Mouse (Mus musculus): ENCODE measurements around the gene Epha8. TPM values are rescaled to one million over a fixed set of nuclear protein-coding genes. Genes with fewer than 3 reads are reported as not detected.

The Epha8 gene
- polyA plus RNA-seq, 1 experiment from 2014 or later = 0.45 TPM

DNA sequence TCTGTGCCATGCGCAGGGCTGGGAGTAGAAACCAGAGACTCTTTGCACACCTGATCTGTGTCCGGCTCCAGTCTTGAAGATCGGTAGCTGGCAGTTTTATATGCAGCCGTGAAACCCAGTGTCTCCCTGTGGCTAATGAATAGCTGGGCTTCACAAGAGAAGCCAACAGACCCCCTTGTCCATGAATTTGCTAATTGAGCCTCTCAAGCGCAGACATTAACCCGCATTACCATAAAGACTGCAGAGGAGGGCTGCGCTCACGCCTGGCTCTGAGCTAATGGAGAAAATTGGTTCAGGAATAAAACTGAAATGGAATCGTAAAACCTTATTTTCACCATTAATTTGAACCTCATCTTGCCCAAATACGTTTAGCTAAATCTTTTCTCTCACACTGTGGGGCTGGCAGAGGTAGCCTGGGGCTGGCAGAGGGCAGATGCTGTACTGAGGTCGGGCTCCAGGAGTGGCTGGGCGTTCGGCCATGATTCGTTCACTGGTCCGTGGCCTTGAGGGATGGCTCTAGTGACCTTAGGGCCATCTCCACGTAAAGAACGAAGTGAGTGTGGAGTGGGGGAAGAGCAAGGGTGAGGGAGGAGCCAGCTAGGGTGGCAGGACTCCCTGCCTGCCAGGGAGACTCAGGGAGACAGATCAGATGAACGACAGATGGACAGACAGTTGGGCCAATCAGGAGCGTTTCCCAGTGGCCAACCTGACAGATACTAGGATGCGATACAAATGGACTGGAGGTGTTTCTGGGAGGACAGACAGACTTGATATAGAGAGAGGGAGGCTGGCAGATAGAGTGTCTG is 40.1 kb downstream of the Epha8 start:
- no peak for DNase-seq (ENCODE audit: low spot score)
- Histone ChIP-seq H3K4me3 (no peak overlapping the region), H3K9me3 (no peaks in the 10 kb centered on the region), H3K4me1 (peaks cover 11% of the 10 kb centered on the region; the same call in 1 of the 2 replicates), H3K27ac (no peak overlapping the region), H3K36me3 (no peaks in the 10 kb centered on the region), H3K27me3 (ENCODE audit: insufficient read depth, poor library complexity, severe bottlenecking) (peaks cover 86% of the 10 kb centered on the region)
- 71% methylated on average over 20 of the region's 20 CpGs for WGBS

DNA sequence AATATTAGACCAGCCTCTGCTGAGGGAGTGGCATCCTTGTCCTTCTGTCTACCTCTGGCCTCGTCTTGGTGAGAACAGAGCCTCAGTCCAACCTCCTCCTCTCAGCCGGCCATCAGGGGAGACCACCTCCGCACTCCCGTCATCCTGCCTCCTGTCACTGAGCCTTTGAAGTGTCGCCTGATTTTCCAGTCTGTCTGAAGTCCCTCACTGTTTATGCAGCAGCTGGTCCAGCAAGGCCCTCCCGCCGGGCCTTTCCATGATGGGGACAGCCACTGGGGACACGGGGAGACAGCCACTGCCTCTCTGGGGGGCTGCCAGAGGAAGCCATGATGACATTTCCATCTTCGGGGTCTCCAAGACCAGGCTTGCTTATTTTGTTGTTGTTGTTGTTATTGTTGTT is 43.8 kb downstream of the Epha8 start:
- peaks cover 18% of the 10 kb centered on the region for H3K4me1 ChIP-seq
- H3K36me3 ChIP-seq = no peaks in the 10 kb centered on the region
- H3K4me3 ChIP-seq = no peak overlapping the region
- H3K27ac ChIP-seq = no peak overlapping the region
- no peaks in the 10 kb centered on the region for H3K9me3 ChIP-seq
- DNase-seq (ENCODE audit: low spot score) = no peak
- peaks cover 91% of the 10 kb centered on the region for H3K27me3 ChIP-seq (ENCODE audit: insufficient read depth, poor library complexity, severe bottlenecking)
- WGBS = 13% methylated on average over 9 of the region's 9 CpGs

GRCm38 (mm10) chr4:136911804-136912203 is 44.8 kb downstream of the Epha8 start:
- no peak for DNase-seq (ENCODE audit: low spot score)
- Histone ChIP-seq H3K4me3 (no peak overlapping the region), H3K4me1 (peaks cover 18% of the 10 kb centered on the region), H3K36me3 (no peaks in the 10 kb centered on the region), H3K27ac (no peak overlapping the region), H3K9me3 (no peaks in the 10 kb centered on the region), H3K27me3 (ENCODE audit: insufficient read depth, poor library complexity, severe bottlenecking) (peaks cover 90% of the 10 kb centered on the region)
- WGBS = 47% methylated on average over 9 of the region's 9 CpGs

DNA sequence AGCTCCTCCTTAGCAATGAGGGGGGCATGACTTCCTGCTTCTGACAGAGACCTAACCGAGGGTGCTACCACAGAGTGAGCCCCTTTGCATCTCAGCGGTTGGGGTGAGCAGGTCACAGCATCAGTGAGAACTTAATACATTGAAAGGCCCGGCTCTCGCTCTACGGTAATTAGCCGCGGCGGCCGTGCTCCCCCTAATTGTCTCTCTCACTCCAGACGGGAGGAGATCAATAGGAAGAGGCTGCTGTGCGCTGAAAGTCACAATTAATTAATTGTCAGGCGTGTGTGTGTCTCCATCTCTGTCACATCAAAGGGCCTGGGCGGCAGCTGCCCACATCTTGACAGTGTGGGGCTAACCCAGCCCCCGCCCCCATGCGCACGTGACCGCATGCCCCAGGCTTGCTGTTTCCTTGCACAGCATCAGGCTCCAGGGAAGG is 45.4 kb downstream of the Epha8 start:
- Histone ChIP-seq H3K4me1 (peaks cover 18% of the 10 kb centered on the region), H3K36me3 (no peaks in the 10 kb centered on the region), H3K4me3 (no peak overlapping the region), H3K9me3 (no peaks in the 10 kb centered on the region), H3K27me3 (ENCODE audit: insufficient read depth, poor library complexity, severe bottlenecking) (peaks cover 90% of the 10 kb centered on the region), H3K27ac (no peak overlapping the region)
- 12% methylated on average over 17 of the region's 17 CpGs for WGBS
- no peak for DNase-seq (ENCODE audit: low spot score)

DNA sequence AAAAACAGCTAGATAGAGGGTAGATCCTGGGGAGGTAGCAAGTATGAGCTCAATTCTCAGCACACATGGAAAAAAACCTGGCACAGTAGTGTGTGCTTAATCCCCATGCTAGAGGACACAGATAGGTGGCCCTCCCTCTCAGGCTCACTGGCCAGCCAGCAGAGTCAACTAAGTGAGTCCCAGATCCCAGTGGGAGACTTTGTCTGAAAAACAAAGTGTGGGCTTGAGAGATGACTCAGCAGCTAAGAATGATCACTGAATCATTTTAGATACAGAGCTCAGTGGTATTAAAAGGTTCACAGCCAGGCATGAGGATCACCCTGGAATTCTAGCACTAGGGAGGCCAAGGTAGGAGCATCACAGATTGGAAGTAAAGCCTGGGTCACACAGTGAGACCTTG is 48.8 kb downstream of the Epha8 start:
- DNase-seq (ENCODE audit: low spot score) = no peak
- H3K9me3 ChIP-seq = no peaks in the 10 kb centered on the region
- H3K27me3 ChIP-seq (ENCODE audit: insufficient read depth, poor library complexity, severe bottlenecking) = peaks cover 91% of the 10 kb centered on the region
- H3K36me3 ChIP-seq = no peaks in the 10 kb centered on the region
- H3K4me3 ChIP-seq = no peak overlapping the region
- no peak overlapping the region for H3K27ac ChIP-seq
- peaks cover 20% of the 10 kb centered on the region for H3K4me1 ChIP-seq

- Histone ChIP-seq H3K36me3 (no peaks in the 10 kb centered on the region), H3K27ac (no peak overlapping the region), H3K9me3 (no peaks in the 10 kb centered on the region), H3K4me1 (peaks cover 20% of the 10 kb centered on the region), H3K4me3 (no peak overlapping the region), H3K27me3 (ENCODE audit: insufficient read depth, poor library complexity, severe bottlenecking) (peaks cover 91% of the 10 kb centered on the region)
- DNase-seq (ENCODE audit: low spot score) = no peak
- WGBS = 14% methylated on average over 7 of the region's 7 CpGs
These were observed 49.6 kb downstream of the Epha8 start for GRCm38 (mm10) chr4:136907033-136907432.

- H3K4me3 ChIP-seq = peak overlapping the region; percentile 15; the same call in 1 of the 2 replicates
- DNase-seq (ENCODE audit: low spot score) = no peak
- peaks cover 9% of the 10 kb centered on the region for H3K4me1 ChIP-seq
- H3K27me3 ChIP-seq (ENCODE audit: insufficient read depth, poor library complexity, severe bottlenecking) = peaks cover 73% of the 10 kb centered on the region
- H3K27ac ChIP-seq = no peak overlapping the region
- H3K9me3 ChIP-seq = no peaks in the 10 kb centered on the region
- H3K36me3 ChIP-seq = no peaks in the 10 kb centered on the region
- WGBS = 2% methylated on average over 23 of the region's 23 CpGs
These were observed 51.7 kb downstream of the Epha8 start for GRCm38 (mm10) chr4:136904767-136905539.

DNA sequence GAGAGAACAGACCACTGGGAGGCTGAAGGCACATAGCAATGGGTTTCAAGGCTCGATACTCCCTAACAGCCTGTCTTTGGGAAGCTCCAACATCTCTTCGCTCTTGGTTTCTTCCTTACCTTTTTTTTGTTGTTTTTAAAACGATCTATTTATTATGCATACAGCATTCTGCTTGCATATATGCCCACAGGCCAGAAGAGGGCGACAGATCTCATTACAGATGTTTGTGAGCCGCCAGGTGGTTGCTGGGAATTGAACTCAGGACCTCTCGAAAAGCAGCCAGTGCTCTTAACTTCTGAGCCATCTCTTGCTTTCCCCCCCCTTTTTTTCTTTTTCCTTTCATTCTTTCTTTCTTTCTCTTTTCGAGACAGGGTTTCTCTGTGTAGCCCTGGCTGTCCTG is 57.5 kb downstream of the Epha8 start:
- no peaks in the 10 kb centered on the region for H3K36me3 ChIP-seq
- H3K4me3 ChIP-seq = no peak overlapping the region
- no peak for DNase-seq (ENCODE audit: low spot score)
- peaks cover 5% of the 10 kb centered on the region for H3K4me1 ChIP-seq
- no peak overlapping the region for H3K27ac ChIP-seq
- H3K27me3 ChIP-seq (ENCODE audit: insufficient read depth, poor library complexity, severe bottlenecking) = peaks cover 73% of the 10 kb centered on the region
- WGBS = 59% methylated on average over 7 of the region's 7 CpGs
- no peaks in the 10 kb centered on the region for H3K9me3 ChIP-seq

DNA sequence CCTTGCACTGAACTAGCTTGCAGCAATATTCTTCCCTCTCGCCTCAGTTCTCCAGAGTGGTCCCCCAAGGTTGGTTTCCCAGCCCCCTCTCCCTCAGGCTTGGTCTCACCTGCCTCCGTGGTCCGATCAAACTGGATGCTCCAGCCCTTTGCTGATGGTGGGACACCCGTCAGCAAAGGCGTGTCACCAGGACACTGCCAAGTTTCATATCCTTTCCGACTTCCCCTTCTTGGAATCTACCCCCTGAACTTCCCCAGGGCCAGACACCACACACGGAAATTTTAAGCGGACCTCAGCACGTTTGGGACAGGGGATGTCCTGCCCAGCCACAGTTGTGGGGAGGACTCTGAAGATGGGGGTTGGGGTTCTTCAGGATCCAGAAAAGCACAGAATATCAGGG is 58.0 kb downstream of the Epha8 start, which contains the start of gene C1qa:
C1qa (minus strand) TSS at position 167 of the 400 bp plus-strand sequence.
- DNase-seq (ENCODE audit: low spot score) = no peak
- H3K4me3 ChIP-seq = no peak within 1 kb of the TSS
- WGBS = 71% methylated on average over 9 of the region's 9 CpGs
- H3K27ac ChIP-seq = no peak within 1 kb of the TSS
- peaks cover 5% of the 10 kb centered on the region for H3K4me1 ChIP-seq
- H3K36me3 ChIP-seq = no peaks in the 10 kb centered on the region
- H3K9me3 ChIP-seq = no peaks in the 10 kb centered on the region
- peaks cover 73% of the 10 kb centered on the region for H3K27me3 ChIP-seq (ENCODE audit: insufficient read depth, poor library complexity, severe bottlenecking)

DNA sequence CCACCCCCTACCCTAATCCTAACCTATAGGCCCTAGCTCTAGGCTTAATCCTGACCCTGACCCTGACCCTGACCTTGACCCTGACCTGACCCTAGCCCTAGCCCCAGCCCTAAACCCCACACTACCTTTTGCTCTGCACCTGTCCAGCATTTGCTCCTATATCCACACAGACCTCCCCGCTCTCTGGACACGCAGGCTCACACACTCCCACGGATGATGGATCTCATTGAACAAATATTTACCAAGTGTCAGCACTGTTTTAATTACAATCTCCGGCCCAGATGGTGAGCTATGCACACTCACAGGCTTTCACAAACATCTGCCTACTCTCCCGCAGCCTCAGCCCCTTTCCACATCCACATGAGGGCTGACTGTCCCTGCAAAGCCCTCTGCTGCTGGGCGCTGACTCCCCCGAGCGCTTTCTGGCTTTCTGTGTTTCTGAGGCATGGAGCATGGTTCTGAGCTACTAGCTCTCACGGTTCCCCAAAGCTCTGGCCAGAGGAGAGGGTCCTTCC is 58.5 kb downstream of the Epha8 start:
- no peaks in the 10 kb centered on the region for H3K9me3 ChIP-seq
- H3K4me1 ChIP-seq = peaks cover 5% of the 10 kb centered on the region
- 70% methylated on average over 9 of the region's 9 CpGs for WGBS
- DNase-seq (ENCODE audit: low spot score) = no peak
- no peaks in the 10 kb centered on the region for H3K36me3 ChIP-seq
- no peak overlapping the region for H3K27ac ChIP-seq
- H3K27me3 ChIP-seq (ENCODE audit: insufficient read depth, poor library complexity, severe bottlenecking) = peaks cover 75% of the 10 kb centered on the region
- H3K4me3 ChIP-seq = no peak overlapping the region

DNA sequence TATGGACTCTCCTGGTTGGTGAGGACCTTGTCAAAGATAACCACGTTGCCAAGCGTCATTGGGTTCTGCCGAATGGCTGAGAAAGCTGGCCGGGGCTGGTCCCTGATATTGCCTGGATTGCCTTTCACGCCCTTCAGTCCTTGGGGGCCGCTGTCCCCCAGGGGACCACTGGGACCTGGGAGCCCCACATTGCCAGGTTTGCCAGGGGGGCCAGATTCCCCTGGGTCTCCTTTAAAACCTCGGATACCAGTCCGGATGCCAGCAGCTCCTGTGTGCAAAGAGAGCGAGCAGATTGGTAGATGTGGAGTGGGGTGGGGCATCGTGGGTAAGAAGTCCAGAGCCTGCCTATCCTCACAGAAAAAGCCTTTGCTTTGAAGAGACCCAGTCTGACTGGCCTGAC is 60.2 kb downstream of the Epha8 start:
- 39% methylated on average over 10 of the region's 10 CpGs for WGBS
- H3K27me3 ChIP-seq (ENCODE audit: insufficient read depth, poor library complexity, severe bottlenecking) = peaks cover 80% of the 10 kb centered on the region
- H3K36me3 ChIP-seq = no peaks in the 10 kb centered on the region
- H3K9me3 ChIP-seq = no peaks in the 10 kb centered on the region
- no peak for DNase-seq (ENCODE audit: low spot score)
- no peak overlapping the region for H3K27ac ChIP-seq
- peaks cover 5% of the 10 kb centered on the region for H3K4me1 ChIP-seq
- H3K4me3 ChIP-seq = no peak overlapping the region

DNA sequence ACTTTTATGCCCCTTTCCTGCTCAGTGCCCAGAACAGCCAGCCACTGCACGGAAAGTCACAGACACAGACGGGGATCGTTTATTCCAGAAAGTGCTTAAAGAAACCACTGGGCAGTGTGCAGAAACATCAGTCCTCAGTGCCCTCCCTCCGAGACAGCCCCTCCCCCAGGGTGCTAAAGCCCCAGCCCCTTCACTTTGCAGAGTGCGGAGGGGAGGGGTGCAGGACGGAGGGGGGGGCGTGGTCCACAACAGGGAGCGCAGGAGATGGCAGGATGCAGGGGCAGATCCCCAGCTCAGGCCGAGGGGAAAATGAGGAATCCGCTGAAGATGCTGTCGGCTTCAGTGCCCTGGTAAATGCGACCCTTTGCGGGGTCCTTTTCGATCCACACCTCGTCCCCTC is 60.8 kb downstream of the Epha8 start:
- H3K9me3 ChIP-seq = no peaks in the 10 kb centered on the region
- H3K36me3 ChIP-seq = no peaks in the 10 kb centered on the region
- peaks cover 5% of the 10 kb centered on the region for H3K4me1 ChIP-seq
- 9% methylated on average over 15 of the region's 15 CpGs for WGBS
- H3K27me3 ChIP-seq (ENCODE audit: insufficient read depth, poor library complexity, severe bottlenecking) = peaks cover 86% of the 10 kb centered on the region
- H3K27ac ChIP-seq = no peak overlapping the region
- DNase-seq (ENCODE audit: low spot score) = no peak
- peak overlapping the region; percentile 20; the same call in 1 of the 2 replicates for H3K4me3 ChIP-seq

DNA sequence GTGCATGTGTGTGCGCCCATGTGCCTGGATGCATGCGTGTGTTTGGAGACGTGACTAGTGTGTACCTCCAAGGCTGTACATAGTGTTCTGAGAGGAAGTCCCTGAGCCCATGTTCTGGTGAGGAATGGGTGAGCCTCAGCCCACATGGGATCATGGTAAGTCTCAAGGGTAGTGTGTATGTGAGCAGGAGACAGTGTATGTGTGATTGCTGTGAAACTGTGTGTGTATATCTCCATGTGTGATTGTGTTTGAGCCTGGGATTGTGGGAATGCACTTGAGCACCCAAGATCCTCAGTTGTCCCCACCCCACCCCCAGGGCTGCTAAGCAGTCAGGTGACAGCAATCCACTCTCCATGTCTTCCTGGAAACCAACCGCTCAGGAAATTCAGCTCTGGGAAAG is 61.8 kb downstream of the Epha8 start:
- H3K27ac ChIP-seq = no peak overlapping the region
- no peak for DNase-seq (ENCODE audit: low spot score)
- WGBS = 70% methylated on average over 4 of the region's 4 CpGs
- peaks cover 5% of the 10 kb centered on the region for H3K4me1 ChIP-seq
- H3K4me3 ChIP-seq = no peak overlapping the region
- peaks cover 92% of the 10 kb centered on the region for H3K27me3 ChIP-seq (ENCODE audit: insufficient read depth, poor library complexity, severe bottlenecking)
- no peaks in the 10 kb centered on the region for H3K36me3 ChIP-seq
- no peaks in the 10 kb centered on the region for H3K9me3 ChIP-seq
